In genomic region chr3:95284062-95284461, GRCm38 (mm10) we compare ENCODE assay signal across 8 mouse cellular contexts. TPM values are rescaled to one million over a fixed set of nuclear protein-coding genes. Genes with fewer than 3 reads are reported as not detected.
DNase-seq lines count a peak whose midpoint lies in the region; ATAC-seq lines count a peak whose summit lies in the region.

No protein-coding gene starts in this region.

- H3K36me3 ChIP-seq in heart, embryonic 16.5 days (ENCODE audit: control insufficient read depth, insufficient read depth) = peaks cover 10% of the 10 kb centered on the region
- H3K36me3 ChIP-seq in hindbrain, embryonic 14.5 days (replicated peaks; ENCODE audit: control insufficient read depth, insufficient read depth) = peaks cover 14% of the 10 kb centered on the region
- peaks cover 2% of the 10 kb centered on the region for H3K36me3 ChIP-seq in midbrain, embryonic 16.5 days (ENCODE audit: control insufficient read depth, insufficient read depth, low read length)

- peak overlapping the region; percentile 82 for H3K4me3 ChIP-seq in heart, embryonic 16.5 days (ENCODE audit: low read length)
- H3K4me3 ChIP-seq in hindbrain, embryonic 14.5 days (replicated peaks; ENCODE audit: low read length) = peak overlapping the region; percentile 72
- H3K4me3 ChIP-seq in midbrain, embryonic 16.5 days (ENCODE audit: low read depth, low read length) = peak overlapping the region; percentile 60

- peak overlapping the region; percentile 96 for H3K4me2 ChIP-seq in heart, embryonic 16.5 days (ENCODE audit: low read depth, low read length)
- peak overlapping the region; percentile 80 for H3K4me2 ChIP-seq in hindbrain, embryonic 14.5 days (replicated peaks)
- peak overlapping the region; percentile 86 for H3K4me2 ChIP-seq in midbrain, embryonic 16.5 days (ENCODE audit: low read length)

- ATAC-seq in heart, embryonic 16.5 days (replicated peaks; ENCODE audit: extremely low read depth, insufficient read depth, low FRiP score) = no peak
- ATAC-seq in hindbrain, embryonic 14.5 days (ENCODE audit: low FRiP score) = no peak
- ATAC-seq in midbrain, embryonic 16.5 days = no peak

- no peaks in the 10 kb centered on the region for H3K27me3 ChIP-seq in heart, embryonic 16.5 days (ENCODE audit: control insufficient read depth, insufficient read depth, low read length)
- no peaks in the 10 kb centered on the region for H3K27me3 ChIP-seq in hindbrain, embryonic 14.5 days (ENCODE audit: control insufficient read depth, insufficient read depth, low read length)
- H3K27me3 ChIP-seq in midbrain, embryonic 16.5 days (ENCODE audit: control insufficient read depth, insufficient read depth, low read depth, low read length) = no peaks in the 10 kb centered on the region

- no peak overlapping the region for H3K27ac ChIP-seq in heart, embryonic 16.5 days (ENCODE audit: low read length)
- H3K27ac ChIP-seq in hindbrain, embryonic 14.5 days = no peak overlapping the region
- H3K27ac ChIP-seq in midbrain, embryonic 16.5 days (ENCODE audit: low read length) = peak overlapping the region; percentile 84

- H3K4me1 ChIP-seq in heart, embryonic 16.5 days (ENCODE audit: control insufficient read depth, insufficient read depth, low read length) = peaks cover 16% of the 10 kb centered on the region
- H3K4me1 ChIP-seq in hindbrain, embryonic 14.5 days (replicated peaks; ENCODE audit: control insufficient read depth, insufficient read depth, low read length) = peaks cover 31% of the 10 kb centered on the region
- H3K4me1 ChIP-seq in midbrain, embryonic 16.5 days (ENCODE audit: control insufficient read depth, insufficient read depth, low read length) = peaks cover 22% of the 10 kb centered on the region

- 21% methylated on average over 1 of the region's 1 CpGs for WGBS in heart, embryonic 16.5 days
- 22% methylated on average over 1 of the region's 1 CpGs for WGBS in hindbrain, embryonic 14.5 days
- 20% methylated on average over 1 of the region's 1 CpGs for WGBS in midbrain, embryonic 16.5 days

- H3K9ac ChIP-seq in heart, embryonic 16.5 days (ENCODE audit: low read length) = peak overlapping the region; percentile 91; the same call in 1 of the 2 replicates
- peak overlapping the region; percentile 82 for H3K9ac ChIP-seq in hindbrain, embryonic 14.5 days
- peak overlapping the region; percentile 76 for H3K9ac ChIP-seq in midbrain, embryonic 16.5 days (ENCODE audit: low read depth, low read length)

- no peaks in the 10 kb centered on the region for H3K9me3 ChIP-seq in heart, embryonic 16.5 days (replicated peaks; ENCODE audit: control insufficient read depth, low read length)
- H3K9me3 ChIP-seq in hindbrain, embryonic 14.5 days (ENCODE audit: control insufficient read depth, low read length) = no peaks in the 10 kb centered on the region
- H3K9me3 ChIP-seq in midbrain, embryonic 16.5 days (replicated peaks; ENCODE audit: control insufficient read depth, low read length, poor library complexity, severe bottlenecking) = no peaks in the 10 kb centered on the region

- DNase-seq in heart, postnatal 4 days = no peak
- DNase-seq in brain, adult 2 months (ENCODE audit: low read depth, low spot score) = peak; percentile 19
- no peak for DNase-seq in hindbrain, embryonic 14.5 days (ENCODE audit: low spot score)
- no peak for DNase-seq in urinary bladder, postnatal 14 days (ENCODE audit: low spot score)
- DNase-seq in gastrocnemius, postnatal 4 days (ENCODE audit: low spot score in 2 of 2) = no peak
- DNase-seq in urinary bladder, postnatal 10 days (ENCODE audit: low spot score) = no peak

RNA-seq across cellular contexts. Expression of gene Prune1, which starts 2.2 kb away (rescaled TPM):
- polyA plus RNA-seq in heart, embryonic 16.5 days (2015; fragmentation: Nextera tagmentation; extraction: Ambion mirVana) = 28.1 and 31.4 TPM in 2 replicates
- total RNA-seq in heart, postnatal 4 days (2021) = 10 to 100 TPM; 33.2 to 36.3 TPM
- 63.8 and 66.0 TPM in 2 replicates for polyA plus RNA-seq in hindbrain, embryonic 14.5 days (2014; fragmentation: Nextera tagmentation; extraction: Ambion mirVana)
- polyA plus RNA-seq in midbrain, embryonic 16.5 days (2015; fragmentation: Nextera tagmentation; extraction: Ambion mirVana) = 81.4 and 84.3 TPM in 2 replicates
- 10 to 100 TPM; 68.7 to 78.2 TPM for total RNA-seq in gastrocnemius, postnatal 4 days (2021)

RNA-seq across cellular contexts. Expression of gene Mindy1, which starts 2.9 kb away (rescaled TPM):
- 24.7 and 28.2 TPM in 2 replicates for polyA plus RNA-seq in heart, embryonic 16.5 days (2015; fragmentation: Nextera tagmentation; extraction: Ambion mirVana)
- 10 to 100 TPM; 23.1 to 28.0 TPM for total RNA-seq in heart, postnatal 4 days (2021)
- 37.8 and 38.9 TPM in 2 replicates for polyA plus RNA-seq in hindbrain, embryonic 14.5 days (2014; fragmentation: Nextera tagmentation; extraction: Ambion mirVana)
- polyA plus RNA-seq in midbrain, embryonic 16.5 days (2015; fragmentation: Nextera tagmentation; extraction: Ambion mirVana) = 42.3 and 42.5 TPM in 2 replicates
- 10 to 100 TPM; 22.8 to 26.8 TPM for total RNA-seq in gastrocnemius, postnatal 4 days (2021)

RNA-seq across cellular contexts. Expression of gene Anxa9, which starts 22.9 kb away (rescaled TPM):
- polyA plus RNA-seq in heart, embryonic 16.5 days (2015; fragmentation: Nextera tagmentation; extraction: Ambion mirVana) = 0.60 and 0.79 TPM in 2 replicates
- total RNA-seq in heart, postnatal 4 days (2021) = under 1 TPM; 0.14 to 0.24 TPM
- polyA plus RNA-seq in hindbrain, embryonic 14.5 days (2014; fragmentation: Nextera tagmentation; extraction: Ambion mirVana) = 0.24 and 0.52 TPM in 2 replicates
- 0.23 and 0.34 TPM in 2 replicates for polyA plus RNA-seq in midbrain, embryonic 16.5 days (2015; fragmentation: Nextera tagmentation; extraction: Ambion mirVana)
- 1 to 10 TPM in 1 of 2 experiments, under 1 TPM in 1; 0.57 to 1.1 TPM for total RNA-seq in gastrocnemius, postnatal 4 days (2021)

RNA-seq across cellular contexts. Expression of gene Cers2, which starts 30.5 kb away (rescaled TPM):
- polyA plus RNA-seq in heart, embryonic 16.5 days (2015; fragmentation: Nextera tagmentation; extraction: Ambion mirVana) = 139 and 145 TPM in 2 replicates
- total RNA-seq in heart, postnatal 4 days (2021) = 10 to 100 TPM; 67.2 to 69.6 TPM
- 81.8 and 88.3 TPM in 2 replicates for polyA plus RNA-seq in hindbrain, embryonic 14.5 days (2014; fragmentation: Nextera tagmentation; extraction: Ambion mirVana)
- polyA plus RNA-seq in midbrain, embryonic 16.5 days (2015; fragmentation: Nextera tagmentation; extraction: Ambion mirVana) = 89.6 and 101 TPM in 2 replicates
- 10 to 100 TPM; 56.0 to 61.5 TPM for total RNA-seq in gastrocnemius, postnatal 4 days (2021)

RNA-seq across cellular contexts. Expression of gene Bnipl, which starts 33.1 kb away (rescaled TPM):
- polyA plus RNA-seq in heart, embryonic 16.5 days (2015; fragmentation: Nextera tagmentation; extraction: Ambion mirVana) = 0.22 and 0.37 TPM in 2 replicates
- total RNA-seq in heart, postnatal 4 days (2021) = not detected
- polyA plus RNA-seq in hindbrain, embryonic 14.5 days (2014; fragmentation: Nextera tagmentation; extraction: Ambion mirVana) = 0.27 TPM in 1 of 2 replicates, not detected in the other
- 0.30 TPM in 1 of 2 replicates, not detected in the other for polyA plus RNA-seq in midbrain, embryonic 16.5 days (2015; fragmentation: Nextera tagmentation; extraction: Ambion mirVana)
- under 1 TPM; 0.16 to 0.29 TPM for total RNA-seq in gastrocnemius, postnatal 4 days (2021)
